9 mouse cellular contexts compared by ENCODE assay signal in the genomic region with DNA sequence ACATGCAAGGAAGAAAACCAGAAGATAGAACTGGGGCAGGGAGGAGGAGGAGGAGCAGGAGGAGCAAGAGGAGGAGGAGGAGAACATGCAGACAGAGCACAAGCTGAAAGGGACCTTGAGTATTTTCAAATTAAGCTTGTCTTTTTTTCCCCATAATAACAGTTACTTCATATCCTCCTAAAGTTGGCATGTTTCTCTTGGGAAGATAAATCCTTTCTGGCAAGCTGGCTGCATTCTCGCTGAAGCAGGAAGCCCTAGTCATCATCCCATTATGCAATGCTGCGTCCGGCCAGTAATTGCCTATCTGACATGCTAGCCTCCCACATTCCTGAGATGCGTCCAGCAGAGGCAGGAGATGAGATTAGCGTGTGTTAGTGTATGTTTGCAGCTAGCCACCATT.
DNase-seq lines count a peak whose midpoint lies in the region; ATAC-seq lines count a peak whose summit lies in the region.
"Had no signal": no experiment of that assay in that cellular context is flagged by ENCODE, and none has a peak within 500 bp of the region (broad histone marks: within the 10 kb centered on the region; RNA-seq: fewer than 3 reads in every experiment).

No protein-coding gene starts in this region.

- ATAC-seq in midbrain, embryonic 14.5 days (ENCODE audit: low FRiP score, low TSS enrichment) = no peak
- no peak for ATAC-seq in midbrain, embryonic 15.5 days (replicated peaks)
- ATAC-seq in heart, embryonic 13.5 days (ENCODE audit: extremely low read depth, insufficient number of reproducible peaks, low FRiP score, low TSS enrichment) = no peak; the same call in 1 of the 2 replicates
- ATAC-seq in megakaryocyte-erythroid progenitor cell, adult 5-6 weeks (replicated peaks; ENCODE audit: low FRiP score, low TSS enrichment, poor library complexity, severe bottlenecking) = no peak
- ATAC-seq in megakaryocyte progenitor cell, adult 5-6 weeks (replicated peaks; ENCODE audit: poor library complexity) = no peak

- no peaks in the 10 kb centered on the region for H3K4me1 ChIP-seq in midbrain, embryonic 14.5 days (ENCODE audit: control insufficient read depth, insufficient read depth, low read length)
- H3K4me1 ChIP-seq in midbrain, embryonic 15.5 days = no peaks in the 10 kb centered on the region
- H3K4me1 ChIP-seq in heart, embryonic 13.5 days = peaks cover 23% of the 10 kb centered on the region

- peak; percentile 10 for DNase-seq in midbrain, embryonic 14.5 days
- peak; percentile 48 for DNase-seq in embryo, embryonic 11 days
- peak; percentile 17 for DNase-seq in layer of hippocampus, adult 9-11 months
- DNase-seq in ovary, postnatal 14 days (ENCODE audit: low spot score) = peak; percentile 44

- no peak overlapping the region for H3K4me3 ChIP-seq in midbrain, embryonic 14.5 days (replicated peaks; ENCODE audit: low read depth, low read length)
- H3K4me3 ChIP-seq in midbrain, embryonic 15.5 days = no peak overlapping the region
- no peak overlapping the region for H3K4me3 ChIP-seq in heart, embryonic 13.5 days
- H3K4me3 ChIP-seq: limb, embryonic 13.5 days had no signal

- H3K4me2 ChIP-seq in midbrain, embryonic 14.5 days (ENCODE audit: low read length) = no peak overlapping the region
- no peak overlapping the region for H3K4me2 ChIP-seq in midbrain, embryonic 15.5 days
- H3K4me2 ChIP-seq in heart, embryonic 13.5 days = peak overlapping the region; percentile 46
- H3K4me2 ChIP-seq: limb, embryonic 13.5 days had no signal

- no peaks in the 10 kb centered on the region for H3K27me3 ChIP-seq in midbrain, embryonic 14.5 days (ENCODE audit: control insufficient read depth, insufficient read depth, low read length)
- H3K27me3 ChIP-seq in midbrain, embryonic 15.5 days (replicated peaks) = no peaks in the 10 kb centered on the region
- no peaks in the 10 kb centered on the region for H3K27me3 ChIP-seq in heart, embryonic 13.5 days (replicated peaks)
- H3K27me3 ChIP-seq: limb, embryonic 13.5 days had no signal

- H3K9ac ChIP-seq in midbrain, embryonic 14.5 days (replicated peaks; ENCODE audit: low read length) = no peak overlapping the region
- no peak overlapping the region for H3K9ac ChIP-seq in midbrain, embryonic 15.5 days
- no peak overlapping the region for H3K9ac ChIP-seq in heart, embryonic 13.5 days
- H3K9ac ChIP-seq: limb, embryonic 13.5 days had no signal

- H3K27ac ChIP-seq in midbrain, embryonic 14.5 days (replicated peaks; ENCODE audit: low read depth, low read length) = no peak overlapping the region
- H3K27ac ChIP-seq in midbrain, embryonic 15.5 days = no peak overlapping the region
- peak overlapping the region; percentile 62 for H3K27ac ChIP-seq in heart, embryonic 13.5 days (replicated peaks)
- H3K27ac ChIP-seq: limb, embryonic 13.5 days had no signal

- 38% methylated on average over 5 of the region's 5 CpGs for WGBS in midbrain, embryonic 14.5 days
- WGBS in midbrain, embryonic 15.5 days = 37% methylated on average over 5 of the region's 5 CpGs
- 7% methylated on average over 5 of the region's 5 CpGs for WGBS in heart, embryonic 13.5 days

- no peaks in the 10 kb centered on the region for H3K36me3 ChIP-seq in midbrain, embryonic 14.5 days (ENCODE audit: control insufficient read depth, insufficient read depth, low read length)
- no peaks in the 10 kb centered on the region for H3K36me3 ChIP-seq in midbrain, embryonic 15.5 days (replicated peaks)
- no peaks in the 10 kb centered on the region for H3K36me3 ChIP-seq in heart, embryonic 13.5 days
- H3K36me3 ChIP-seq: limb, embryonic 13.5 days had no signal

- H3K9me3 ChIP-seq in midbrain, embryonic 14.5 days (ENCODE audit: control insufficient read depth, low read length) = no peaks in the 10 kb centered on the region
- no peaks in the 10 kb centered on the region for H3K9me3 ChIP-seq in midbrain, embryonic 15.5 days
- H3K9me3 ChIP-seq in heart, embryonic 13.5 days = no peaks in the 10 kb centered on the region
- H3K9me3 ChIP-seq: limb, embryonic 13.5 days had no signal
